Mouse (Mus musculus): ENCODE data around the gene Tmeff1.

Tmeff1 gene

GRCm38 (mm10) chr4:48584421-48585240, at the start of gene Tmeff1:
Gene Tmeff1, plus strand, starts transcription at chr4:48585174.
- DNase-seq (ENCODE audit: low spot score in 2 of 2): peak in 1 of 2 experiments; percentile 9

- no peak for DNase-seq (ENCODE audit: low spot score in 2 of 2)
Measured at GRCm38 (mm10) chr4:48536275-48536674, 48.7 kb upstream of the Tmeff1 start.

- no peak for DNase-seq (ENCODE audit: low spot score in 2 of 2)
Measured at GRCm38 (mm10) chr4:48537024-48537423, 48.0 kb upstream of the Tmeff1 start.

GRCm38 (mm10) chr4:48538581-48538980, 46.4 kb upstream of the Tmeff1 start:
- DNase-seq (ENCODE audit: low spot score in 2 of 2): no peak

- DNase-seq (ENCODE audit: low spot score in 2 of 2): peak; percentile 34 to 46
Measured at GRCm38 (mm10) chr4:48539841-48540575, 45.0 kb upstream of the Tmeff1 start, which contains the start of gene Msantd3. Gene Msantd3, plus strand, starts transcription at chr4:48539935.

GRCm38 (mm10) chr4:48540576-48541111, 44.3 kb upstream of the Tmeff1 start:
- DNase-seq (ENCODE audit: low spot score in 2 of 2): peak in 1 of 2 experiments; percentile 18

GRCm38 (mm10) chr4:48541526-48542250, 43.3 kb upstream of the Tmeff1 start:
- DNase-seq (ENCODE audit: low spot score in 2 of 2): no peak

- no peak for DNase-seq (ENCODE audit: low spot score in 2 of 2)
Measured at GRCm38 (mm10) chr4:48542351-48542750, 42.6 kb upstream of the Tmeff1 start.

- no peak for DNase-seq (ENCODE audit: low spot score in 2 of 2)
Measured at GRCm38 (mm10) chr4:48543071-48543865, 41.7 kb upstream of the Tmeff1 start.

GRCm38 (mm10) chr4:48544141-48544540, 40.8 kb upstream of the Tmeff1 start:
- DNase-seq (ENCODE audit: low spot score in 2 of 2): no peak

GRCm38 (mm10) chr4:48545966-48546365, 39.0 kb upstream of the Tmeff1 start:
- DNase-seq (ENCODE audit: low spot score in 2 of 2): no peak

- DNase-seq (ENCODE audit: low spot score in 2 of 2): no peak
Measured at GRCm38 (mm10) chr4:48546568-48547496, 38.1 kb upstream of the Tmeff1 start.

- no peak for DNase-seq (ENCODE audit: low spot score in 2 of 2)
Measured at GRCm38 (mm10) chr4:48548393-48549045, 36.5 kb upstream of the Tmeff1 start.

- DNase-seq (ENCODE audit: low spot score in 2 of 2): no peak
Measured at GRCm38 (mm10) chr4:48549661-48550060, 35.3 kb upstream of the Tmeff1 start.

- no peak for DNase-seq (ENCODE audit: low spot score in 2 of 2)
Measured at GRCm38 (mm10) chr4:48552486-48553064, 32.4 kb upstream of the Tmeff1 start.

GRCm38 (mm10) chr4:48554132-48554531, 30.8 kb upstream of the Tmeff1 start:
- no peak for DNase-seq (ENCODE audit: low spot score in 2 of 2)

- peak; percentile 30 to 46 for DNase-seq (ENCODE audit: low spot score in 2 of 2)
Measured at GRCm38 (mm10) chr4:48555729-48556128, 29.2 kb upstream of the Tmeff1 start.

- DNase-seq (ENCODE audit: low spot score in 2 of 2): peak in 1 of 2 experiments; percentile 32
Measured at GRCm38 (mm10) chr4:48559652-48560051, 25.3 kb upstream of the Tmeff1 start.

GRCm38 (mm10) chr4:48561824-48562223, 23.1 kb upstream of the Tmeff1 start:
- DNase-seq (ENCODE audit: low spot score in 2 of 2): no peak
